Mouse (Mus musculus) thymus, postnatal 4 days (tissue): ENCODE results near the gene Taz.
A peak's percentile ranks its signal among the peaks of the same experiment; 100 is the strongest.

Experiments
- DNase-seq: peaks from one replicate; pipeline ENCODE4 v3.0.0; 2021

Gene Taz

GRCm38 (mm10) chrX:74281041-74281731, 526 bp upstream of the Taz start:
- DNase-seq, result no peak

GRCm38 (mm10) chrX:74282395-74283091, 831 bp downstream of the Taz start:
- peak; percentile 90 for DNase-seq

- no peak for DNase-seq
Observed at GRCm38 (mm10) chrX:74283092-74283437, 1.4 kb downstream of the Taz start.

- DNase-seq, result no peak
Observed at GRCm38 (mm10) chrX:74293431-74293830, 11.7 kb downstream of the Taz start.

GRCm38 (mm10) chrX:74296538-74297448, 15.1 kb downstream of the Taz start, which contains the start of gene Atp6ap1:
Gene Atp6ap1, plus strand, starts transcription at chrX:74297097.
- peak; percentile 91 for DNase-seq

- no peak for DNase-seq
Observed at GRCm38 (mm10) chrX:74298348-74298747, 16.6 kb downstream of the Taz start.

GRCm38 (mm10) chrX:74299721-74300120, 18.0 kb downstream of the Taz start:
- DNase-seq, result no peak

GRCm38 (mm10) chrX:74304867-74305700, 23.4 kb downstream of the Taz start, which contains the start of gene Gdi1:
Gene Gdi1, plus strand, starts transcription at chrX:74304998.
- DNase-seq, result peak; percentile 84

- DNase-seq, result peak; percentile 89
Observed at GRCm38 (mm10) chrX:74312540-74313464, 31.1 kb downstream of the Taz start, which contains the start of gene Fam50a. Gene Fam50a, plus strand, starts transcription at chrX:74313033.

- peak; percentile 68 for DNase-seq
Observed at GRCm38 (mm10) chrX:74328725-74329161, 47.0 kb downstream of the Taz start, which contains the start of gene Plxna3. Gene Plxna3, plus strand, starts transcription at chrX:74329066.

- DNase-seq, result no peak
Observed at GRCm38 (mm10) chrX:74329215-74329671, 47.5 kb downstream of the Taz start.

- DNase-seq, result no peak
Observed at GRCm38 (mm10) chrX:74330166-74330930, 48.6 kb downstream of the Taz start.
